Mouse (Mus musculus): ENCODE measurements around the gene Ankle1.

Gene Ankle1

GRCm38 (mm10) chr8:71405401-71406098 lies at the start of gene Ankle1:
Gene Ankle1 (plus strand): TSS chr8:71406010.
- peak; percentile 96 for DNase-seq

- no peak for DNase-seq
Observed at GRCm38 (mm10) chr8:71358026-71358425, 47.8 kb upstream of the Ankle1 start.

- peak; percentile 96 for DNase-seq
Observed at GRCm38 (mm10) chr8:71366771-71367528, 38.9 kb upstream of the Ankle1 start, which contains the start of gene Use1. Gene Use1 (plus strand): TSS chr8:71366848.

GRCm38 (mm10) chr8:71367529-71368176 lies 38.2 kb upstream of the Ankle1 start:
- no peak for DNase-seq

- DNase-seq: no peak
Observed at GRCm38 (mm10) chr8:71368366-71368765, 37.4 kb upstream of the Ankle1 start.

GRCm38 (mm10) chr8:71369040-71369718 lies 36.6 kb upstream of the Ankle1 start:
- no peak for DNase-seq

GRCm38 (mm10) chr8:71370711-71371235 lies 35.0 kb upstream of the Ankle1 start:
- no peak for DNase-seq

- peak; percentile 99 for DNase-seq
Observed at GRCm38 (mm10) chr8:71371236-71371848, 34.5 kb upstream of the Ankle1 start, which contains the start of gene Ocel1. Gene Ocel1 (plus strand): TSS chr8:71371298.

GRCm38 (mm10) chr8:71372427-71372826 lies 33.4 kb upstream of the Ankle1 start:
- no peak for DNase-seq

GRCm38 (mm10) chr8:71373000-71373399 lies 32.8 kb upstream of the Ankle1 start:
- DNase-seq: no peak

- peak; percentile 39 for DNase-seq
Observed at GRCm38 (mm10) chr8:71374616-71375206, 31.1 kb upstream of the Ankle1 start.

- DNase-seq: peak; percentile 77
Observed at GRCm38 (mm10) chr8:71375581-71376422, 30.0 kb upstream of the Ankle1 start.

GRCm38 (mm10) chr8:71376423-71377030 lies 29.3 kb upstream of the Ankle1 start:
- DNase-seq: peak; percentile 30

- DNase-seq: no peak
Observed at GRCm38 (mm10) chr8:71379008-71379407, 26.8 kb upstream of the Ankle1 start.

- DNase-seq: peak; percentile 29
Observed at GRCm38 (mm10) chr8:71379512-71380075, 26.2 kb upstream of the Ankle1 start.

GRCm38 (mm10) chr8:71380178-71381171 lies 25.3 kb upstream of the Ankle1 start:
- peak; percentile 42 for DNase-seq

GRCm38 (mm10) chr8:71381421-71381970 lies 24.3 kb upstream of the Ankle1 start, which contains the start of gene Nr2f6:
Gene Nr2f6 (minus strand): TSS chr8:71381960.
- peak; percentile 90 for DNase-seq

Measured in embryo, embryonic 11 days (tissue).